Mouse (Mus musculus) bone marrow, adult 2 months (tissue): Measurements from ENCODE around the gene Spryd3. TPM values are rescaled to one million over a fixed set of nuclear protein-coding genes. Genes with fewer than 3 reads are reported as not detected.

Source experiments
- H3K27ac ChIP-seq: fragments of 200-500 bp; 2 replicates; pipeline ENCODE4 v1.5.1; 2012; ENCODE audit warnings: low read depth, mild to moderate bottlenecking, control low read depth, inconsistent platforms, low read length; ENCODE audit not compliant: control insufficient read depth, poor library complexity, insufficient read depth
- H3K4me1 ChIP-seq: fragments of 200-500 bp; 2 replicates; pipeline ENCODE4 v1.6.1; 2011; ENCODE audit warnings: low read length; ENCODE audit not compliant: control insufficient read depth, insufficient read depth
- H3K4me3 ChIP-seq: fragments of 200-500 bp; replicated peaks from 2 replicates; pipeline ENCODE3; 2011; ENCODE audit warnings: mild to moderate bottlenecking, low read depth, low read length, control low read depth; ENCODE audit not compliant: control insufficient read depth
- CTCF ChIP-seq: fragments of 200-500 bp; IDR thresholded peaks from 2 replicates; pipeline ENCODE4 v1.5.1; 2011; ENCODE audit warnings: low read length, control low read depth; ENCODE audit not compliant: control insufficient read depth, insufficient read depth
- POLR2A ChIP-seq: fragments of 200-500 bp; IDR thresholded peaks from 2 replicates; pipeline ENCODE4 v1.6.1; 2011; ENCODE audit warnings: low read depth, mild to moderate bottlenecking, control low read depth, low read length, borderline replicate concordance; ENCODE audit not compliant: control insufficient read depth
- WGBS: fragments of 180-500 bp; shearing (Covaris S2); methylation state at CpG from one replicate; pipeline ENCODE4 v1.1.7; 2018; 5-methylcytosine and 5-hydroxymethylcytosine counted together
- polyA plus RNA-seq: library from polyadenylated mRNA; stranded (reverse); fragments of >200 nt; gene quantifications from 2 replicates; pipeline ENCODE4 v1.2.4, GENCODE M21; 2011; ENCODE audit warnings: low replicate concordance; ENCODE audit not compliant: missing spikeins, insufficient read depth, insufficient read length

The Spryd3 gene
- polyA plus RNA-seq, 1 experiment, result 23.0 TPM

DNA sequence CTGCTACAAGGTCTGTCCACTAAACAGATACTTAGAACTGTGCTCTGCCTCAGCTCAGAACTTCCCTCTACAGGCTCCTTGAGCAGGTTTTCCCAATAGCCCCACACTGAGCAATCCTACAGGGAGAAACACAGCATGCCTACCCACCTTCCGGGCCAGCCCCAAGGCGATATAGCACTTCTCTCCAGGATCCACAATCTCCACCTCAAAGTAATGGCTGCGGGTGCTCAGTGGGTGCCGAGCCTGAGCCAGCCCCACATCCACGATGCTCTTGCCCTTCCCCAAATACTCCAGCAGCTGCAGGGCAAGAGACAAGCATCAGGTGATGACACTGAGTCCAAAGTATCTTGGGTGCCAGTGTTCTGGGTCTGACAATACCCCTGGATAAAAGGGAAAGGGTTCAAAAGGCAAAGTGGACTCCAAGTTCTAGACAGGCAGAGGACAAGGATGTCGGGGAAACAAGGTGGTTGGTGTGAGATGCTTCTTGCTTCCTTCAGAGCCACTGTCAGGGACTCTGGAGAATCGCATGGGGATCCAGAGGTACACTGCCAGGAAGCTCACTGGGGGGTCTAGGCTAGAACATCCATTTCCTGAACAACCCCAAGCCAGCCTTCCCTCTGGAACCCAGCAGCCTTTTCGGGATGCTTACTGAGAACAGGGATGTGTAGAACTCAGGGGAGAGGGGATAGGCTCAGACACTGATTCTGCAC, 16.8 kb downstream of the Spryd3 start:
- no peak overlapping the region for H3K27ac ChIP-seq
- no peak overlapping the region for H3K4me3 ChIP-seq
- no peaks in the 10 kb centered on the region for H3K4me1 ChIP-seq
- no peak for TF ChIP-seq CTCF
- TF ChIP-seq POLR2A, result no peak
- WGBS, result 89% methylated on average over 8 of the region's 8 CpGs

GRCm38 (mm10) chr15:102118591-102118990, 17.4 kb downstream of the Spryd3 start:
- TF ChIP-seq CTCF (no peak), POLR2A (no peak)
- H3K27ac ChIP-seq, result no peak overlapping the region
- 91% methylated on average over 4 of the region's 4 CpGs for whole genome bisulfite sequencing
- no peak overlapping the region for H3K4me3 ChIP-seq
- H3K4me1 ChIP-seq, result no peaks in the 10 kb centered on the region

DNA sequence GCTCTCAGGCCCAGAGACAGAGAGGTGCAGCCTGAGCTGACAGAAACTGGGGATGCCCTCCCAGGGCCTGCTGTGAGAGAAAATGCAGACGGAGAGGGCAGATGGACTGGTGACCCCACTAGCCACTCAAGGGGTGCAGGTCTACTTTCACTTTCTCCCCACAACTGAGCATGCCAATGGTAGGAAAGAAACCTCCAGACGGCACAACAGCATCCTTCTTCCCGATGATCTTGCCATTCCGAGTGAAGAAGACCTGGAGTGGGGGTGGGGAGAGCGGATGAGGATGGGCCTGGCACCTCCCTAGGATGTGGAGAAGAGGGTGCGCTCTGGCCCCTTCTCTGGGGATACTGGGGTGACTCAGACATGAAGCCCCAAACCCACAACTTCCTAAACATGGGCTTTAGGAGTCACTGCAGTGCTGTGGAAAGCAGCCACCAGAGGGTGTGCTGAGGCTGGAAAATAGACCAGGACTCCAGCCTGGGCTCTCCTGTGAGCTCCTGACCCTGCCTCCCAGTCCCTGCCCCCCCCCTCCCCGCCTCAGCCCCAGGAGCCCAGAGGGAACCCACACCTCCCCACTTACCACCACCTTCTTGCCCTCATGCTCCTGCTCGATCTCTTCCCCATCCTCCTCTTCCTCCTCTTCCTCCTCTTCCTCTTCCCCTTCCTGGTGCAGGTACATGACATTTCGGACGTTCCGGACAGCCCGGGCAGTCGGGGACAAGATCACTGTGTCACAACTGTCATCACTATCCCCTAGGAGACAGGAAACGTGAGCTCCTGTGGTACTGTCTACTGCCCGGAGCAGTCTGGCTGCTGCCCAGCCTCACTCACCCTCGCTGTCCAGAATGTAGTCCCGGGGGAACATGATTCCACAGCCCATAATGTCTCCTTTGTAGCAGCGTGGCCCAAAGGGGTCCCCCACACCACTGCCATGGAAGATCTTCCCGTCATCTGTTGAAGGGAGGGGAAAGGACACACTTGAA, 18.3 kb downstream of the Spryd3 start:
- 76% methylated on average over 19 of the region's 19 CpGs for WGBS
- H3K27ac ChIP-seq, result no peak overlapping the region
- no peak overlapping the region for H3K4me3 ChIP-seq
- no peak for TF ChIP-seq CTCF
- TF ChIP-seq POLR2A, result no peak
- no peaks in the 10 kb centered on the region for H3K4me1 ChIP-seq

DNA sequence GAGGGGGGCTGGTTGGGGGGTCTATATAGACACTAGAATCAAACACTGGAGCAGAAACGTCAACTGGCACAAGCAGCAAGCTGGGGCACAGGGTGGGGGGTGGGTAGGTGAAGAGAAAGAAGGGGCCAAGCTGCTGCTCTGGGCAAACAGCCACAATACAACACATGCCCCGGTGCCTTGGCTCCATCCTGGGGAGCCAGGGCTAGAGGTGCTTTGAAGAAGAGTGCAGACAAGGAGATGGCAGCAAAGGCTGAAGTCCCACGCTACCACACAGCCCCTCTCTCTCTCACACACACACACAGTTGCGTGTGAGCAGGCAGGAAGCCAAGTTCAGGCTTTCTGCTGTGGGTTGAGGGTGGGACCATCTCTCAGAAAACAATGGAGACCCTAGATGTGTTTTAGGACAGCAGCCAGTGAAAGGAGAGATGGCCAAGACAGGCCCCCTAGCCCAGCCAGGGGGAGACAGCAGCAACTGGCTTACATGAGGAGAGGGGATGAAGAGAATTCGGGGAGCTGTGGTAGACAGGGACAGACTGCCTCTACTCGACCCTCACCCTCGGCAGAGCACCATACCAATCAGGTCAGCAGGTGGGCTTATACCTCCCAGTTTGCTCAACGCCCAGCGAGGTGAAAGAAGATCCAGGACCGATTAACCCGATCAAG, 19.1 kb downstream of the Spryd3 start:
- no peak for TF ChIP-seq CTCF
- TF ChIP-seq POLR2A, result no peak
- H3K27ac ChIP-seq, result no peak overlapping the region
- 73% methylated on average over 11 of the region's 11 CpGs for WGBS
- H3K4me3 ChIP-seq, result no peak overlapping the region
- H3K4me1 ChIP-seq, result no peaks in the 10 kb centered on the region

DNA sequence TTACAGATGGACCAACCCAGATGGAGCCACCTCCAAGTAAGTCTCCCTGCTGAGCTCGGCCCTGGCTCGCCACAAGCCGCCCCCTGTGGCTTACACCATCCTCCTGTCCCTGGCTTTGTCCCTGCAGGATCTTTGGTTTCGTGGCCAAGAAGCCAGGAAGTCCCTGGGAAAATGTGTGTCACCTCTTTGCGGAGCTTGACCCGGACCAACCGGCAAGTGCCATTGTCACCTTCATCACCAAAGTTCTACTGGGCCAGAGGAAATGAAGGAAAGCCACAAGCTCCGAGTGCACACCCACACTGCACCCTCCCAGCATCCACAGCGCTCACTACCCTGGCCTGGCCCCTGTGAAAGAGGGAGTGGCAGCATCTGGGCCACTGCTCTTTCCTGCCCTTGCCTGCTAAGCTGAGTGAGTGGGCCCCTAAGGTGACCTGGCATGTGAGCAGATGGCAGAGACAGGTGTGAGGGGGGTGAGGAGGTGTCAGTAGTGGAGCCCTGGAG, 20.3 kb downstream of the Spryd3 start:
- H3K4me1 ChIP-seq, result no peaks in the 10 kb centered on the region
- no peak for TF ChIP-seq CTCF
- TF ChIP-seq POLR2A, result no peak
- WGBS, result 18% methylated on average over 9 of the region's 9 CpGs
- H3K4me3 ChIP-seq, result no peak overlapping the region
- H3K27ac ChIP-seq, result no peak overlapping the region

DNA sequence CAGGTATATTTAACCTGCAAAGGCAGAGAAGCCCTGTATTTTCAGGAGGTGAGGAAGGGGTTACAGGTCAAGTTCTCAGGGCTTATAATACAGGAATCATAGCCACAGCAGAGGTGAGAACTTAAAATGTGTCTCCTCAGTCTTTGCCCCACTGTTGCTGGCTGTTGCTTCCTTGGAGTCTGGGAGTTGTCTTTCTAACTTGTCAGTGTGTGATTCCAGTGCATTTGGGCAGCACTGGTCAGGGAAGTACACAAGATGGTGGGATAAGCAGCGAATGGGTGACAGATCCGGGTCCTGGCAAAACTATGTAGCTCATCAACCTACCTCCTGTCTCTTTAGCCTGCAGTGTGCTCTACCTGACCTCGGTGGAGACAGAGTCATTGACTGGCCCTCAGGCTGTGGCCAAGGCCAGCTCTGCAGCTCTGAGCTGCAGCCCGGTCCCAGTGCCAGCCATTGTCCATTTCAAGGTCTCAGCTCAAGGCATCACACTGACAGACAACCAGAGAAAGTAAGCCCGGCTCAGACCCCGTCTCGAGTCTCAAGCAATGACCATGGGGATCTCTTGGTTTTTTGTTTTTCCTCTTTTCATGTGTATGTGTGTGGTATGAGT, 21.3 kb downstream of the Spryd3 start:
- 80% methylated on average over 7 of the region's 7 CpGs for WGBS
- Histone ChIP-seq H3K4me1 (no peaks in the 10 kb centered on the region), H3K4me3 (no peak overlapping the region), H3K27ac (no peak overlapping the region)
- no peak for TF ChIP-seq POLR2A
- no peak for TF ChIP-seq CTCF

DNA sequence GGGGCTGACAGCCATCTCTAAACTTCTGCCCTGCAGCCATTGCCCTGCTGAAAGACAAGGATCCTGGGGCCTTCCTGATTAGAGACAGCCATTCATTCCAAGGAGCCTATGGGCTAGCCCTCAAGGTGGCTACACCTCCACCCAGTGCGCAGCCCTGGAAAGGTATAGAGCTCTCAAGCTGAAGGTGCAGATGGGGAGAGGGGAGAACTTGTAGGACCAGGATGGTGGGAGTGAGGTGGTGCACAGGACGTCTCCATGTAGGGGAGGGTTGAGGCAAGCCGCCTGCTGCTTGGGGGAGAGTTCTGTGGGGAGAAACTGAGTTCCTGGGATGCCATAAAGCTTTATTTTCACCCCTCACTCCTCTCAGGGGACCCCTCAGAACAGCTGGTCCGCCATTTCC, 22.4 kb downstream of the Spryd3 start:
- Histone ChIP-seq H3K4me1 (no peaks in the 10 kb centered on the region), H3K27ac (no peak overlapping the region), H3K4me3 (no peak overlapping the region)
- 87% methylated on average over 4 of the region's 4 CpGs for WGBS
- TF ChIP-seq CTCF (no peak), POLR2A (no peak)

DNA sequence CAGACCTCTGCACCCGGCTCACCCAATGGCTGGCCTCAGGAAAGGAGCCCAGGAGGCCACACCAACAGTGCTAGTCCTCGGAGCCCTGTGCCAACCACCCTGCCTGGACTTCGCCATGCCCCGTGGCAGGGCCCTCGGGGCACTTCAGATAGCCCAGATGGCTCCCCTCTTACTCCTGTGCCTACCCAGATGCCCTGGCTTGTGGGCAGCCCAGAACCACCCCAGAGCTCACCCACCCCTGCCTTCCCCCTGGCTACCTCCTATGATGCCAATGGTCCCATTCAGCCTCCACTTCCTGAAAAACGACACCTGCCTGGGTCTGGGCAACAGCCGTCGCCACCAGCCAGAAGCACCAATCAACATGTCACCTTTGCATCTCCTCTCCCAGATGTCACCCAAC, 23.2 kb downstream of the Spryd3 start:
- WGBS, result 47% methylated on average over 8 of the region's 8 CpGs
- Histone ChIP-seq H3K4me1 (no peaks in the 10 kb centered on the region), H3K27ac (no peak overlapping the region), H3K4me3 (no peak overlapping the region)
- no peak for TF ChIP-seq CTCF
- TF ChIP-seq POLR2A, result no peak
